Mouse (Mus musculus): Measurements from ENCODE around the gene Aqp8. TPM values are rescaled to one million over a fixed set of nuclear protein-coding genes. Genes with fewer than 3 reads are reported as not detected.

Aqp8 gene
- total RNA-seq (2014; rRNA removed; ENCODE audit: low replicate concordance) (2.9 TPM in 1 of 2 replicates, not detected in the other), polyA plus RNA-seq (2015; fragmentation: Nextera tagmentation; extraction: Ambion mirVana) (0.92 and 1.0 TPM in 2 replicates)

DNA sequence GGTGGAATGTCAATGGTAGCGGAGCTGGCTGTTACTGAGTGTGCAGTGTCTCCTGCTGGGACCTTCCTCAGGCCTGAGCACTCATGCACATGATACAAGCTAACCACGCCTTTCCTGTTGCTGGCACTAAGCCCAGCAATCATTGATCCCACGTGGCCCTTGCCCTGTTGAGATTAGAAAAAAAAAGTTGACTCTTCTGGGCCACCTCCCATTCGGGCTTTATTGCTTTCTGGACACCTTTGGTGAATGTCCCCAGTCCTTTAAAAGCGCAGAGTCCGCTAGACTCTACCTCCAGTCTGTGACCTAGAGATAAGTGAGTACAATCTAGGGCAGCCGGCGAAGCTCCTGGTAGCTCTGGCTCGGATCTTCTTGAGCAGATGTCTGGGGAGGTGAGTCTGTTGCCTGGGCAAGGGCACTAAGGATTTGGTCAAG is at the start of gene Aqp8:
Gene Aqp8, plus strand, starts transcription at position 222 of the 432 bp plus-strand sequence.
- H3K4me2 ChIP-seq (ENCODE audit: low read depth, low read length), result 0 out of 2 replicates have a peak within 1 kb of the TSS, but pooled peaks have one; percentile 0

DNA sequence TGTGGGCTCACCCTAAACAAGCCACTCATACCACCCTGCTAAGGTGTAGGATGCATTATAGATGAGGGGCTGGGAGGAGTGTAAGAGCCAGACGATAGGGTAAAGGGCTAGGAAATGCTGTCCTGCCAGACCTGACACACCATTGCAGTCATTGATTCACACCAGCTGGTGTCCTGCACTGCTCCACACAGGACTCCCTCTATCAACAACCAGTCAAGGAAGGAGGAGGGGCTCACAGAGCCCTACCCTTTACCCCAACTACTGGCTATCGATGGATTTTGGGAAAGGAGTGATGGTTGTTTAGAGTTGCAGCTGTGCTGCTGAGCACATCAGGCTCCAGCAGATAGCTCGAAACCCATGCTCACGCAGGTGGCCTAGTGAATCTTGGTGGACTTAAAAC is 45.3 kb upstream of the Aqp8 start:
- Histone ChIP-seq H3K9me3 (replicated peaks; ENCODE audit: control insufficient read depth, low read length) (no peaks in the 10 kb centered on the region), H3K27me3 (ENCODE audit: control insufficient read depth, insufficient read depth, low read length) (no peaks in the 10 kb centered on the region), H3K36me3 (replicated peaks; ENCODE audit: control insufficient read depth, insufficient read depth, low read length) (peaks cover 11% of the 10 kb centered on the region), H3K4me1 (ENCODE audit: control insufficient read depth, insufficient read depth) (no peaks in the 10 kb centered on the region), H3K9ac (replicated peaks; ENCODE audit: low read depth, low read length) (no peak overlapping the region), H3K27ac (ENCODE audit: low read depth) (no peak overlapping the region), H3K4me2 (ENCODE audit: low read depth, low read length) (no peak overlapping the region), H3K4me3 (ENCODE audit: low read depth, low read length) (no peak overlapping the region)
- WGBS, result 69% methylated on average over 4 of the region's 4 CpGs
- DNase-seq (ENCODE audit: low spot score), result no peak
- no peak for ATAC-seq (ENCODE audit: insufficient read depth, low read depth)
- TF ChIP-seq EP300 (IDR thresholded peaks at IDR 0.05; ENCODE audit: low read depth) (no peak), CTCF (IDR thresholded peaks at IDR 0.05; ENCODE audit: low read depth) (no peak)

More for the DNA sequence above, at the start of gene Aqp8:
- TF ChIP-seq CTCF (IDR thresholded peaks at IDR 0.05; ENCODE audit: low read depth) (peak; percentile 26), EP300 (IDR thresholded peaks at IDR 0.05; ENCODE audit: low read depth) (no peak)
- Histone ChIP-seq H3K9me3 (replicated peaks; ENCODE audit: control insufficient read depth, low read length) (no peaks in the 10 kb centered on the region), H3K4me3 (ENCODE audit: low read depth, low read length) (no peak within 1 kb of the TSS), H3K4me1 (ENCODE audit: control insufficient read depth, insufficient read depth) (peaks cover 11% of the 10 kb centered on the region; the same call in 1 of the 2 replicates), H3K27me3 (ENCODE audit: control insufficient read depth, insufficient read depth, low read length) (no peaks in the 10 kb centered on the region), H3K9ac (replicated peaks; ENCODE audit: low read depth, low read length) (no peak within 1 kb of the TSS), H3K27ac (ENCODE audit: low read depth) (no peak within 1 kb of the TSS), H3K36me3 (replicated peaks; ENCODE audit: control insufficient read depth, insufficient read depth, low read length) (no peaks in the 10 kb centered on the region)
- peak; percentile 80 for ATAC-seq (ENCODE audit: insufficient read depth, low read depth)
- DNase-seq (ENCODE audit: low spot score), result peak; percentile 61
- 20% methylated on average over 9 of the region's 9 CpGs for WGBS

- ATAC-seq (ENCODE audit: insufficient read depth, low read depth), result no peak
- no peak for DNase-seq (ENCODE audit: low spot score)
- peaks cover 19% of the 10 kb centered on the region for H3K36me3 ChIP-seq (replicated peaks; ENCODE audit: control insufficient read depth, insufficient read depth, low read length)
- no peaks in the 10 kb centered on the region for H3K4me1 ChIP-seq (ENCODE audit: control insufficient read depth, insufficient read depth)
- WGBS, result 84% methylated on average over 3 of the region's 3 CpGs
- no peak overlapping the region for H3K27ac ChIP-seq (ENCODE audit: low read depth)
- H3K9ac ChIP-seq (replicated peaks; ENCODE audit: low read depth, low read length), result no peak overlapping the region
- no peaks in the 10 kb centered on the region for H3K9me3 ChIP-seq (replicated peaks; ENCODE audit: control insufficient read depth, low read length)
- no peak for TF ChIP-seq EP300 (IDR thresholded peaks at IDR 0.05; ENCODE audit: low read depth)
- no peak for TF ChIP-seq CTCF (IDR thresholded peaks at IDR 0.05; ENCODE audit: low read depth)
- no peaks in the 10 kb centered on the region for H3K27me3 ChIP-seq (ENCODE audit: control insufficient read depth, insufficient read depth, low read length)
- no peak overlapping the region for H3K4me2 ChIP-seq (ENCODE audit: low read depth, low read length)
- H3K4me3 ChIP-seq (ENCODE audit: low read depth, low read length), result no peak overlapping the region
Observed at GRCm38 (mm10) chr7:123417661-123418060, 44.4 kb upstream of the Aqp8 start.

DNA sequence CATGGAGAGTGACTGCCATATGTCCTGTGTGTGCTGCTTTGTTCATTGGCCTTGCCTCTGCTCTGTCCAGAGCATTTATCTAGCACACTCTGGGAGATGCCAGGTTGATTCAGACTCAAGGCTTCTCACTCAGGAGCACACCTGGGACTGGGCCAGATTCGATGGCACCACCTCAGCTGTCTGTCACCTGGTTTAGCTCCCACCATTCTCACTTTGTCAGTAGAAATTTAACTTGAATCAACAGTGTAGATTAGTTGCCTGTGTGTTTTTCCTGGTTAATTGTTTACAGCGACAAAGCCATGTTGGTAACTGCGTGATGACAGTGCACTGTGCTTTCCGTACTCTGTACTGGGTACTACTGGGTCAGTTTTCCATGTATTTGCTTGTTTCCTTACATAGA is 42.1 kb upstream of the Aqp8 start:
- H3K4me1 ChIP-seq (ENCODE audit: control insufficient read depth, insufficient read depth), result no peaks in the 10 kb centered on the region
- WGBS, result 99% methylated on average over 4 of the region's 4 CpGs
- H3K4me3 ChIP-seq (ENCODE audit: low read depth, low read length), result no peak overlapping the region
- H3K36me3 ChIP-seq (replicated peaks; ENCODE audit: control insufficient read depth, insufficient read depth, low read length), result peaks cover 27% of the 10 kb centered on the region
- no peaks in the 10 kb centered on the region for H3K9me3 ChIP-seq (replicated peaks; ENCODE audit: control insufficient read depth, low read length)
- DNase-seq (ENCODE audit: low spot score), result no peak
- H3K4me2 ChIP-seq (ENCODE audit: low read depth, low read length), result no peak overlapping the region
- TF ChIP-seq EP300 (IDR thresholded peaks at IDR 0.05; ENCODE audit: low read depth), result no peak
- no peak for TF ChIP-seq CTCF (IDR thresholded peaks at IDR 0.05; ENCODE audit: low read depth)
- H3K27me3 ChIP-seq (ENCODE audit: control insufficient read depth, insufficient read depth, low read length), result no peaks in the 10 kb centered on the region
- no peak for ATAC-seq (ENCODE audit: insufficient read depth, low read depth)
- H3K27ac ChIP-seq (ENCODE audit: low read depth), result no peak overlapping the region
- no peak overlapping the region for H3K9ac ChIP-seq (replicated peaks; ENCODE audit: low read depth, low read length)

GRCm38 (mm10) chr7:123421958-123422357 is 40.1 kb upstream of the Aqp8 start:
- DNase-seq (ENCODE audit: low spot score), result no peak
- no peak overlapping the region for H3K4me2 ChIP-seq (ENCODE audit: low read depth, low read length)
- no peaks in the 10 kb centered on the region for H3K9me3 ChIP-seq (replicated peaks; ENCODE audit: control insufficient read depth, low read length)
- 84% methylated on average over 3 of the region's 3 CpGs for WGBS
- H3K9ac ChIP-seq (replicated peaks; ENCODE audit: low read depth, low read length), result no peak overlapping the region
- H3K27ac ChIP-seq (ENCODE audit: low read depth), result no peak overlapping the region
- no peaks in the 10 kb centered on the region; the same call in 1 of the 2 replicates for H3K4me1 ChIP-seq (ENCODE audit: control insufficient read depth, insufficient read depth)
- no peak for TF ChIP-seq CTCF (IDR thresholded peaks at IDR 0.05; ENCODE audit: low read depth)
- no peak for TF ChIP-seq EP300 (IDR thresholded peaks at IDR 0.05; ENCODE audit: low read depth)
- H3K27me3 ChIP-seq (ENCODE audit: control insufficient read depth, insufficient read depth, low read length), result no peaks in the 10 kb centered on the region
- no peak for ATAC-seq (ENCODE audit: insufficient read depth, low read depth)
- no peak overlapping the region for H3K4me3 ChIP-seq (ENCODE audit: low read depth, low read length)
- peaks cover 27% of the 10 kb centered on the region for H3K36me3 ChIP-seq (replicated peaks; ENCODE audit: control insufficient read depth, insufficient read depth, low read length)

- H3K4me3 ChIP-seq (ENCODE audit: low read depth, low read length), result no peak overlapping the region
- H3K9ac ChIP-seq (replicated peaks; ENCODE audit: low read depth, low read length), result no peak overlapping the region
- no peak for ATAC-seq (ENCODE audit: insufficient read depth, low read depth)
- TF ChIP-seq CTCF (IDR thresholded peaks at IDR 0.05; ENCODE audit: low read depth) (no peak), EP300 (IDR thresholded peaks at IDR 0.05; ENCODE audit: low read depth) (no peak)
- H3K4me1 ChIP-seq (ENCODE audit: control insufficient read depth, insufficient read depth), result no peaks in the 10 kb centered on the region; the same call in 1 of the 2 replicates
- H3K27ac ChIP-seq (ENCODE audit: low read depth), result no peak overlapping the region
- H3K27me3 ChIP-seq (ENCODE audit: control insufficient read depth, insufficient read depth, low read length), result no peaks in the 10 kb centered on the region
- WGBS, result 89% methylated on average over 6 of the region's 6 CpGs
- H3K4me2 ChIP-seq (ENCODE audit: low read depth, low read length), result no peak overlapping the region
- DNase-seq (ENCODE audit: low spot score), result no peak
- peaks cover 29% of the 10 kb centered on the region for H3K36me3 ChIP-seq (replicated peaks; ENCODE audit: control insufficient read depth, insufficient read depth, low read length)
- H3K9me3 ChIP-seq (replicated peaks; ENCODE audit: control insufficient read depth, low read length), result no peaks in the 10 kb centered on the region
Observed at GRCm38 (mm10) chr7:123424281-123424680, 37.8 kb upstream of the Aqp8 start.

Measured in heart, postnatal 0 days (tissue).